Comparison of ENCODE assay signal across 10 mouse cellular contexts in the genomic region with DNA sequence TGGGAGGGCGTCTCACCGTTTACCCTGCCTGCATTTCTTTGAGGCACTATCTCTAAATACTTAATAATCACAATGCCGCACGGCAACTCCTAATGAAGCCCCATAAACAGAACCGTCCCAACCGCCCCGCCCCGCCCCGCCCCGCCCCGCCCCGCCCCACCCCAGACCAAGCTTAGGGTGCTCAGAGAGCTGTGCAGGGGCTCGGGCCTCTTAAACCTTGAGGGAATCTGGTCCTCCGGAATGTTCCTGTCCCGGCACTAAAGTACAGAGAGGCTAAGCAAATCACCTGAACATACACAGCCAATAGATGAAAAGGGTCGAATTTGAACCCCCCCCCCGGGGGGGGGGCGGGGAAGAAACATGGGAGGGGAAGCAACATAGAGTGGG.
DNase-seq lines count a peak whose midpoint lies in the region; ATAC-seq and TF ChIP-seq lines count a peak whose summit lies in the region.
"Had no signal": no experiment of that assay in that cellular context is flagged by ENCODE, and none has a peak within 500 bp of the region (broad histone marks: within the 10 kb centered on the region; RNA-seq: fewer than 3 reads in every experiment).

No protein-coding gene starts in this region.

- intact Hi-C loops in heart, postnatal 25 days (cut with DNase I) = loop anchor here (5.0 kb wide), 1 partner anchor 58 kb away; no protein-coding TSS in a partner anchor

- 3% methylated on average over 18 of the region's 18 CpGs for WGBS in heart, embryonic 10.5 days
- WGBS in lung, embryonic 15.5 days = 1% methylated on average over 18 of the region's 18 CpGs
- 6% methylated on average over 18 of the region's 18 CpGs for WGBS in lung, adult 2 months
- 4% methylated on average over 17 of the region's 18 CpGs for WGBS in hindbrain, postnatal 0 days
- WGBS in stomach, embryonic 16.5 days = 3% methylated on average over 17 of the region's 18 CpGs
- WGBS in midbrain, embryonic 16.5 days = 2% methylated on average over 16 of the region's 18 CpGs

- H3K4me1 ChIP-seq in heart, embryonic 10.5 days = peaks cover 22% of the 10 kb centered on the region
- H3K4me1 ChIP-seq in lung, embryonic 15.5 days = peaks cover 13% of the 10 kb centered on the region
- H3K4me1 ChIP-seq in lung, adult 2 months (ENCODE audit: control insufficient read depth, insufficient read depth, low read length) = no peaks in the 10 kb centered on the region
- 0 out of 2 replicates have a peak, but pooled peaks cover under 1% of the 10 kb centered on the region for H3K4me1 ChIP-seq in hindbrain, postnatal 0 days (ENCODE audit: insufficient read depth, low read length)
- no peaks in the 10 kb centered on the region; the same call in 1 of the 2 replicates for H3K4me1 ChIP-seq in stomach, embryonic 16.5 days (ENCODE audit: control insufficient read depth, insufficient read depth, low read length)
- peaks cover 3% of the 10 kb centered on the region; the same call in 1 of the 2 replicates for H3K4me1 ChIP-seq in midbrain, embryonic 16.5 days (ENCODE audit: control insufficient read depth, insufficient read depth, low read length)

- no peak for TF ChIP-seq POLR2A in lung, adult 2 months (IDR thresholded peaks at IDR 0.05; ENCODE audit: borderline replicate concordance, extremely low read depth, low read depth, low read length)

- H3K4me3 ChIP-seq in heart, embryonic 10.5 days = peak overlapping the region; percentile 51
- peak overlapping the region; percentile 14; the same call in 1 of the 2 replicates for H3K4me3 ChIP-seq in lung, embryonic 15.5 days
- H3K4me3 ChIP-seq in lung, adult 2 months (replicated peaks; ENCODE audit: extremely low read depth, low read depth, low read length) = no peak overlapping the region
- H3K4me3 ChIP-seq in hindbrain, postnatal 0 days (ENCODE audit: low read length) = no peak overlapping the region
- 0 out of 2 replicates have a peak overlapping the region, but pooled peaks have one; percentile 3 for H3K4me3 ChIP-seq in stomach, embryonic 16.5 days (replicated peaks; ENCODE audit: low read length)
- H3K4me3 ChIP-seq in midbrain, embryonic 16.5 days (ENCODE audit: low read depth, low read length) = no peak overlapping the region

- no peak overlapping the region for H3K27ac ChIP-seq in heart, embryonic 10.5 days
- H3K27ac ChIP-seq in lung, embryonic 15.5 days = no peak overlapping the region
- no peak overlapping the region for H3K27ac ChIP-seq in hindbrain, postnatal 0 days
- H3K27ac ChIP-seq in stomach, embryonic 16.5 days (ENCODE audit: low read length) = no peak overlapping the region
- H3K27ac ChIP-seq in midbrain, embryonic 16.5 days (ENCODE audit: low read length) = no peak overlapping the region

- DNase-seq in heart, embryonic 10.5 days (ENCODE audit: low spot score) = no peak
- no peak for DNase-seq in heart, postnatal 25 days (ENCODE audit: low spot score)
- DNase-seq in lung, adult 2 months = no peak
- DNase-seq in hindbrain, postnatal 0 days (ENCODE audit: low spot score) = no peak
- no peak for DNase-seq in urinary bladder, adult 18-20 months (ENCODE audit: low spot score in 2 of 2)
- DNase-seq: adrenal gland, postnatal 25 days; cerebellum, adult 9-10 months had no signal

- H3K36me3 ChIP-seq in heart, embryonic 10.5 days = no peaks in the 10 kb centered on the region
- H3K36me3 ChIP-seq in lung, embryonic 15.5 days = no peaks in the 10 kb centered on the region
- H3K36me3 ChIP-seq in hindbrain, postnatal 0 days (ENCODE audit: insufficient read depth, low read length) = no peaks in the 10 kb centered on the region
- no peaks in the 10 kb centered on the region for H3K36me3 ChIP-seq in stomach, embryonic 16.5 days (ENCODE audit: control insufficient read depth, insufficient read depth, low read length)
- H3K36me3 ChIP-seq in midbrain, embryonic 16.5 days (ENCODE audit: control insufficient read depth, insufficient read depth, low read length) = no peaks in the 10 kb centered on the region

- TF ChIP-seq CTCF in lung, adult 2 months (IDR thresholded peaks at IDR 0.05; ENCODE audit: insufficient read depth, low read length) = no peak
- no peak for TF ChIP-seq CTCF in hindbrain, postnatal 0 days (IDR thresholded peaks at IDR 0.05; ENCODE audit: low read depth)

- H3K9ac ChIP-seq in lung, embryonic 15.5 days = no peak overlapping the region
- no peak overlapping the region for H3K9ac ChIP-seq in hindbrain, postnatal 0 days (replicated peaks; ENCODE audit: low read length)
- no peak overlapping the region; the same call in 1 of the 2 replicates for H3K9ac ChIP-seq in stomach, embryonic 16.5 days (ENCODE audit: low read length)
- no peak overlapping the region for H3K9ac ChIP-seq in midbrain, embryonic 16.5 days (ENCODE audit: low read depth, low read length)

- 0 out of 2 replicates have a peak, but pooled peaks cover 27% of the 10 kb centered on the region for H3K27me3 ChIP-seq in heart, embryonic 10.5 days (ENCODE audit: insufficient read depth, poor library complexity, severe bottlenecking)
- H3K27me3 ChIP-seq in lung, embryonic 15.5 days = peaks cover 11% of the 10 kb centered on the region; the same call in 1 of the 2 replicates
- H3K27me3 ChIP-seq in hindbrain, postnatal 0 days (ENCODE audit: insufficient read depth, low read length) = no peaks in the 10 kb centered on the region
- H3K27me3 ChIP-seq in stomach, embryonic 16.5 days (ENCODE audit: control insufficient read depth, insufficient read depth, low read length) = no peaks in the 10 kb centered on the region
- H3K27me3 ChIP-seq in midbrain, embryonic 16.5 days (ENCODE audit: control insufficient read depth, insufficient read depth, low read depth, low read length) = peaks cover 32% of the 10 kb centered on the region

- H3K9me3 ChIP-seq in heart, embryonic 10.5 days = no peaks in the 10 kb centered on the region
- no peaks in the 10 kb centered on the region for H3K9me3 ChIP-seq in lung, embryonic 15.5 days
- H3K9me3 ChIP-seq in hindbrain, postnatal 0 days (ENCODE audit: low read length) = no peaks in the 10 kb centered on the region
- no peaks in the 10 kb centered on the region for H3K9me3 ChIP-seq in stomach, embryonic 16.5 days (replicated peaks; ENCODE audit: control insufficient read depth, low read length)
- no peaks in the 10 kb centered on the region for H3K9me3 ChIP-seq in midbrain, embryonic 16.5 days (replicated peaks; ENCODE audit: control insufficient read depth, low read length, poor library complexity, severe bottlenecking)

- peak overlapping the region; percentile 46 for H3K4me2 ChIP-seq in lung, embryonic 15.5 days
- H3K4me2 ChIP-seq in hindbrain, postnatal 0 days (ENCODE audit: low read depth, low read length) = 0 out of 2 replicates have a peak overlapping the region, but pooled peaks have one; percentile 28
- peak overlapping the region; percentile 43 for H3K4me2 ChIP-seq in stomach, embryonic 16.5 days (ENCODE audit: low read depth, low read length)
- H3K4me2 ChIP-seq in midbrain, embryonic 16.5 days (ENCODE audit: low read length) = no peak overlapping the region

- no peak for ATAC-seq in lung, embryonic 15.5 days (ENCODE audit: borderline replicate concordance, extremely low read depth, low FRiP score, low TSS enrichment)
- no peak for ATAC-seq in hindbrain, postnatal 0 days
- 0 out of 2 replicates have a peak, but pooled peaks have one; percentile 17 for ATAC-seq in stomach, embryonic 16.5 days (ENCODE audit: insufficient read depth, low FRiP score)
- ATAC-seq in midbrain, embryonic 16.5 days = no peak

Comparison
In these comparisons a context has a peak if more than half of its experiments do, and no peak if none do; other contexts are left out.
1. H3K4me3 ChIP-seq: peak in heart, embryonic 10.5 days (single experiment), lung, embryonic 15.5 days (single experiment) and stomach, embryonic 16.5 days (single experiment); none in lung, adult 2 months (single experiment), hindbrain, postnatal 0 days (single experiment) and midbrain, embryonic 16.5 days (single experiment).